Mouse (Mus musculus) olfactory bulb, adult 2 months (tissue): ENCODE data around the gene 1700030K09Rik.

Source experiments
- CTCF ChIP-seq: fragments of 200-500 bp; IDR thresholded peaks from 2 replicates; pipeline ENCODE4 v1.5.1; 2012; ENCODE audit warnings: low read depth, mild to moderate bottlenecking, low read length, moderate library complexity; ENCODE audit not compliant: insufficient read depth
- POLR2A ChIP-seq: fragments of 200-500 bp; IDR thresholded peaks from 2 replicates; pipeline ENCODE4 v1.6.1; 2012; ENCODE audit warnings: mild to moderate bottlenecking, low read depth, low read length, moderate library complexity; ENCODE audit not compliant: insufficient read depth

GRCm38 (mm10) chr8:72443994-72444350, 292 bp downstream of the 1700030K09Rik start:
- TF ChIP-seq CTCF (no peak), POLR2A (no peak; the same call in 1 of the 2 replicates)
